Mouse (Mus musculus): ENCODE measurements around the gene Tgif2.
"Not testable (repeated sequence)": the region's sequence is repeated elsewhere in the genome, so short reads cannot be mapped to it uniquely, and the experiment has no call there.

GRCm38 (mm10) chr2:156853584-156853983, 13.8 kb downstream of the Tgif2 start:
- not testable (repeated sequence) for TF ChIP-seq CTCF (IDR thresholded peaks at IDR 0.05; ENCODE audit: low read depth, low read length); POLR2A (IDR thresholded peaks at IDR 0.05; ENCODE audit: borderline replicate concordance, low read depth, low read length)
